Mouse (Mus musculus) intestine, postnatal 0 days (tissue): ENCODE measurements at regions not wholly inside any gene's neighbourhood (a gene's known extent, or its start where the extent isn't known, plus 50 kb on each side); places are given as distances from the start of the nearest gene placed in this dataset.

Source experiments
- ATAC-seq: fragments of 200-750 bp; cut with Nextera tagmentation; 2 replicates; pipeline ENCODE4 v1.8.0; 2017; ENCODE audit warnings: mild to moderate bottlenecking, moderate TSS enrichment, moderate library complexity
- H3K27ac ChIP-seq: fragments of 300-500 bp; sonication (generic); 2 replicates; pipeline ENCODE4 v1.5.1; 2014; ENCODE audit warnings: mild to moderate bottlenecking, low read depth, low read length, moderate library complexity
- H3K27me3 ChIP-seq: fragments of 300-500 bp; sonication (generic); replicated peaks from 2 replicates; pipeline ENCODE4 v1.6.1; 2014; ENCODE audit warnings: low read length, mixed read lengths; ENCODE audit not compliant: control insufficient read depth, insufficient read depth
- H3K36me3 ChIP-seq: fragments of 300-500 bp; sonication (generic); 2 replicates; pipeline ENCODE4 v1.6.1; 2014; ENCODE audit warnings: mild to moderate bottlenecking, moderate library complexity; ENCODE audit not compliant: control insufficient read depth, insufficient read depth
- H3K4me1 ChIP-seq: fragments of 300-500 bp; sonication (generic); replicated peaks from 2 replicates; pipeline ENCODE4 v1.6.1; 2014; ENCODE audit warnings: antibody characterized with exemption, low read length, mixed read lengths; ENCODE audit not compliant: control insufficient read depth, insufficient read depth
- H3K4me2 ChIP-seq: fragments of 300-500 bp; sonication (generic); replicated peaks from 2 replicates; pipeline ENCODE4 v1.6.1; 2014; ENCODE audit warnings: low read depth, mild to moderate bottlenecking, moderate library complexity
- H3K4me3 ChIP-seq: fragments of 300-500 bp; sonication (generic); 2 replicates; pipeline ENCODE4 v1.5.1; 2014; ENCODE audit warnings: low read depth, low read length
- H3K9ac ChIP-seq: fragments of 300-500 bp; sonication (generic); 2 replicates; pipeline ENCODE4 v1.6.1; 2014; ENCODE audit warnings: mild to moderate bottlenecking, low read depth, low read length
- H3K9me3 ChIP-seq: fragments of 300-500 bp; sonication (generic); 2 replicates; pipeline ENCODE4 v1.6.1; 2016; ENCODE audit warnings: mixed run types; ENCODE audit not compliant: control insufficient read depth
- CTCF ChIP-seq: sonication (generic); IDR thresholded peaks from 2 replicates; pipeline ENCODE4 v1.5.1; 2016; ENCODE audit warnings: low read depth, mild to moderate bottlenecking, control low read depth, antibody characterized with exemption, moderate library complexity
- WGBS: fragments of 180-500 bp; shearing (Covaris S2); extraction: QIAGEN DNeasy Blood & Tissue Kit; methylation state at CpG from one replicate; pipeline ENCODE4 v1.1.7; 2014; 5-methylcytosine and 5-hydroxymethylcytosine counted together

GRCm38 (mm10) chr4:64595014-64595599 lies 528.9 kb upstream of the Pappa start:
- ATAC-seq, result no peak
- H3K9me3 ChIP-seq, result no peaks in the 10 kb centered on the region
- H3K27ac ChIP-seq, result no peak overlapping the region
- H3K4me1 ChIP-seq, result no peaks in the 10 kb centered on the region
- H3K4me3 ChIP-seq, result no peak overlapping the region
- H3K4me2 ChIP-seq, result no peak overlapping the region
- no peaks in the 10 kb centered on the region for H3K27me3 ChIP-seq
- TF ChIP-seq CTCF, result no peak
- no peaks in the 10 kb centered on the region for H3K36me3 ChIP-seq
- WGBS, result 63% methylated on average over 8 of the region's 8 CpGs
- no peak overlapping the region for H3K9ac ChIP-seq

- no peak for TF ChIP-seq CTCF
- Histone ChIP-seq H3K9ac (no peak overlapping the region), H3K27ac (no peak overlapping the region), H3K36me3 (no peaks in the 10 kb centered on the region), H3K9me3 (no peaks in the 10 kb centered on the region), H3K4me3 (no peak overlapping the region), H3K27me3 (no peaks in the 10 kb centered on the region), H3K4me2 (no peak overlapping the region), H3K4me1 (no peaks in the 10 kb centered on the region)
- no peak for ATAC-seq
These were observed 525.5 kb upstream of the Pappa start for GRCm38 (mm10) chr4:64598465-64598864.

- Histone ChIP-seq H3K27me3 (no peaks in the 10 kb centered on the region), H3K4me1 (no peaks in the 10 kb centered on the region), H3K36me3 (no peaks in the 10 kb centered on the region), H3K9me3 (no peaks in the 10 kb centered on the region), H3K27ac (no peak overlapping the region), H3K4me2 (no peak overlapping the region), H3K9ac (no peak overlapping the region), H3K4me3 (no peak overlapping the region)
- WGBS, result 82% methylated on average over 4 of the region's 4 CpGs
- TF ChIP-seq CTCF, result no peak
- no peak for ATAC-seq
These were observed 524.8 kb upstream of the Pappa start for GRCm38 (mm10) chr4:64599222-64599621.

GRCm38 (mm10) chr4:64622771-64623170 lies 501.2 kb upstream of the Pappa start:
- no peaks in the 10 kb centered on the region for H3K27me3 ChIP-seq
- H3K36me3 ChIP-seq, result no peaks in the 10 kb centered on the region
- no peak overlapping the region for H3K9ac ChIP-seq
- H3K4me1 ChIP-seq, result no peaks in the 10 kb centered on the region
- no peak overlapping the region for H3K4me3 ChIP-seq
- no peaks in the 10 kb centered on the region for H3K9me3 ChIP-seq
- H3K27ac ChIP-seq, result no peak overlapping the region
- ATAC-seq, result no peak
- no peak overlapping the region for H3K4me2 ChIP-seq
- no peak for TF ChIP-seq CTCF

GRCm38 (mm10) chr4:64632189-64632588 lies 491.8 kb upstream of the Pappa start:
- ATAC-seq, result no peak

GRCm38 (mm10) chr4:64635256-64635962 lies 488.6 kb upstream of the Pappa start:
- no peaks in the 10 kb centered on the region for H3K27me3 ChIP-seq
- H3K36me3 ChIP-seq, result no peaks in the 10 kb centered on the region
- no peak for ATAC-seq
- no peaks in the 10 kb centered on the region for H3K4me1 ChIP-seq
- no peak overlapping the region for H3K4me3 ChIP-seq
- no peaks in the 10 kb centered on the region for H3K9me3 ChIP-seq
- 86% methylated on average over 2 of the region's 2 CpGs for WGBS
- H3K4me2 ChIP-seq, result no peak overlapping the region
- H3K9ac ChIP-seq, result no peak overlapping the region
- H3K27ac ChIP-seq, result no peak overlapping the region
- no peak for TF ChIP-seq CTCF

More at GRCm38 (mm10) chr4:64632189-64632588, 491.8 kb upstream of the Pappa start:
- Histone ChIP-seq H3K4me1 (no peaks in the 10 kb centered on the region), H3K9ac (no peak overlapping the region), H3K4me2 (no peak overlapping the region), H3K27ac (no peak overlapping the region), H3K9me3 (no peaks in the 10 kb centered on the region), H3K27me3 (no peaks in the 10 kb centered on the region), H3K36me3 (no peaks in the 10 kb centered on the region), H3K4me3 (no peak overlapping the region)
- TF ChIP-seq CTCF, result no peak
- WGBS, result 61% methylated on average over 1 of the region's 1 CpGs
